Mouse (Mus musculus) kidney, adult 2 months (tissue): ENCODE measurements at regions not wholly inside any gene's neighbourhood (a gene's known extent, or its start where the extent isn't known, plus 50 kb on each side); places are given as distances from the start of the nearest gene placed in this dataset.

Source experiments
- DNase-seq: peaks from one replicate; pipeline ENCODE4 v3.0.0; 2021
- H3K27ac ChIP-seq: fragments of 200-500 bp; 2 replicates; pipeline ENCODE4 v1.5.1; 2012; ENCODE audit warnings: low read depth, low read length, control low read depth, inconsistent platforms; ENCODE audit not compliant: insufficient read depth
- H3K27me3 ChIP-seq: fragments of 200-500 bp; replicated peaks from 2 replicates; pipeline ENCODE4 v1.6.1; 2012; ENCODE audit warnings: mild to moderate bottlenecking, moderate library complexity, low read length, inconsistent platforms; ENCODE audit not compliant: control insufficient read depth, insufficient read depth
- H3K36me3 ChIP-seq: fragments of 200-500 bp; 2 replicates; pipeline ENCODE4 v1.6.1; 2012; ENCODE audit warnings: mild to moderate bottlenecking, moderate library complexity, low read length, inconsistent platforms; ENCODE audit not compliant: control insufficient read depth, insufficient read depth
- H3K4me1 ChIP-seq: fragments of 200-500 bp; 2 replicates; pipeline ENCODE4 v1.6.1; 2011; ENCODE audit warnings: low read length; ENCODE audit not compliant: control insufficient read depth, insufficient read depth
- H3K4me3 ChIP-seq: fragments of 200-500 bp; 2 replicates; pipeline ENCODE4 v1.5.1; 2011; ENCODE audit warnings: mild to moderate bottlenecking, low read depth, low read length, control low read depth; ENCODE audit not compliant: insufficient read depth
- CTCF ChIP-seq: fragments of 200-500 bp; conservative IDR thresholded peaks from 2 replicates; pipeline ENCODE4 v1.5.1; 2011; ENCODE audit warnings: low read depth, mild to moderate bottlenecking, control low read depth, low read length, moderate library complexity, mixed read lengths; ENCODE audit not compliant: insufficient read depth, insufficient read length
- POLR2A ChIP-seq: fragments of 200-500 bp; IDR thresholded peaks from one replicate; pipeline ENCODE4 v1.6.1; 2011; ENCODE audit warnings: low read depth, low read length, control low read depth
- WGBS: fragments of 180-500 bp; shearing (Covaris S2); methylation state at CpG from one replicate; pipeline ENCODE4 v1.1.7; 2018; 5-methylcytosine and 5-hydroxymethylcytosine counted together

DNA sequence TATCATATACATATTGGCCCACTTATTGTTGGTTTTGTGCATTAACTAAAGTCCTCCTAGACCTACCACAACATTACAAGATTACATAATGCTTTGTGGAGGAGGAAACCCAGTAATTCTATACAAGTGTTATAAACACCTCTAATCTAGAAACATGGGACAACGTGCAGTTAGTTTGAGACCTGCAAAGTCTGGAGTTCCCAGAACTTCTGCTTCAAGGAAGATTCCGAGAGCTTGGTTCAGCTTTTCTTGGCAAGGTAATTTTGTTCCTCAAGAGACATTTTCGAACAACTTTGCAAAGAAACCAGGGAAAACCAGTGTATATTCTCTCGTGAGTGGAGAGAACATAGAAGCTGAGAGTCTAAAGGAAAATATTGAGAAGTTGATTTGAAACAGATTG, 254.0 kb downstream of the Gm10184 start:
- no peaks in the 10 kb centered on the region for H3K27me3 ChIP-seq
- no peak for DNase-seq
- 77% methylated on average over 4 of the region's 4 CpGs for WGBS
- no peaks in the 10 kb centered on the region for H3K36me3 ChIP-seq
- no peak overlapping the region for H3K4me3 ChIP-seq
- H3K4me1 ChIP-seq = no peaks in the 10 kb centered on the region
- TF ChIP-seq CTCF (no peak), POLR2A (no peak)
- no peak overlapping the region for H3K27ac ChIP-seq

GRCm38 (mm10) chr17:89654089-89654813, 256.0 kb downstream of the Gm10184 start:
- peak; percentile 54 for DNase-seq
- H3K27me3 ChIP-seq = no peaks in the 10 kb centered on the region
- 70% methylated on average over 5 of the region's 5 CpGs for WGBS
- no peak overlapping the region for H3K4me3 ChIP-seq
- H3K36me3 ChIP-seq = no peaks in the 10 kb centered on the region
- H3K27ac ChIP-seq = no peak overlapping the region
- TF ChIP-seq CTCF (peak; percentile 58), POLR2A (no peak)
- no peaks in the 10 kb centered on the region for H3K4me1 ChIP-seq

DNA sequence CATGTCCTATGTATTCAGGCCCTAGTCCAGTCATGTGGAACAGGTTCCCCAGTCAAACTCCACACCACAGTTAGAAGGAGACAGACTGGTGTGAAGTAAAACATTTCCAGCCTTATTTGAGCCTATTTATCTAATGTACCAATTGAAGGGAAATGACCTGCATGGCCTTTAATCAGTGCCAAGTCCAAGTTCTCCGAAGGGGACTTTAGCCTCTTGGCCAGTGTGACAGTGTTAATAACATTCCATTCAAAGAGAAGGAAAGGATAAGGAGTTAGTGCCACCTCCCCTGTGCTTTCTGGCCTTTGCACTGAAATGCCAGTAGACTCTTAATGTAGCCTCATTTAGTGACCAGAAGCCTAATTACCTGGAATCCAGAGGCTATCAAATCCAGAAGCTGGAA, 264.2 kb downstream of the Gm10184 start:
- no peak for TF ChIP-seq CTCF
- no peak for TF ChIP-seq POLR2A
- Histone ChIP-seq H3K27ac (peak overlapping the region; percentile 16; the same call in 1 of the 2 replicates), H3K27me3 (no peaks in the 10 kb centered on the region), H3K4me1 (no peaks in the 10 kb centered on the region; the same call in 1 of the 2 replicates), H3K4me3 (no peak overlapping the region), H3K36me3 (no peaks in the 10 kb centered on the region)
- peak; percentile 88 for DNase-seq
- WGBS = 25% methylated on average over 1 of the region's 1 CpGs
